Mouse (Mus musculus) adipose tissue, adult 10 weeks (tissue): Measurements from ENCODE around the gene Gm8122. TPM values are rescaled to one million over a fixed set of nuclear protein-coding genes. Genes with fewer than 3 reads are reported as not detected.

Source experiments
- polyA plus RNA-seq: library from polyadenylated mRNA; stranded (reverse); fragments of 350-450 nt; fragmentation: Illumina TruSeq; extraction: RNeasy Lipid Tissue Mini Kit (QIAGEN cat#74804); gene quantifications from one replicate; pipeline ENCODE4 v1.2.3, GENCODE M21; 2014; ENCODE audit warnings: low read depth, low replicate concordance

Gm8122 gene
- not detected for polyA plus RNA-seq

DNA sequence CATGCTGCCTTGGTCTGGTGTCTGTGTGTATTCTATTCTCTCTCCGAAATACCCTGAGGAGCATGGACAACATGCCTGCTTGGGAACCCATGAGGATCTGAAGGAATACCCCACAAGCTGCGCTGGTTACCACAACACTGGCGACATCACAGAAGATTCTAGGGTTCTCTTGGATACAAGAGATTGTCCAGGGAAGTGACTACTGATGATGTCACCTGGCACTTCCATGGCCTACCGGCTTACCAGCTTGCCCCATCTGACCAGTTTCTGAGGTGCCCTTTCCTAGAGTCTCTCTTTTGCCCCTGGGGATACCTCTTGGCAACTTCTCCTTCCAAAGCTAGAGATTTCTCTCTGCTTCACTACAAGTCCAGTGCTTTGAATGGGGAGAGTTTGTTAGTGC is at the start of gene Gm8122:
TSS of gene Gm8122 (minus strand) at position 101 of the 400 bp plus-strand sequence.

DNA sequence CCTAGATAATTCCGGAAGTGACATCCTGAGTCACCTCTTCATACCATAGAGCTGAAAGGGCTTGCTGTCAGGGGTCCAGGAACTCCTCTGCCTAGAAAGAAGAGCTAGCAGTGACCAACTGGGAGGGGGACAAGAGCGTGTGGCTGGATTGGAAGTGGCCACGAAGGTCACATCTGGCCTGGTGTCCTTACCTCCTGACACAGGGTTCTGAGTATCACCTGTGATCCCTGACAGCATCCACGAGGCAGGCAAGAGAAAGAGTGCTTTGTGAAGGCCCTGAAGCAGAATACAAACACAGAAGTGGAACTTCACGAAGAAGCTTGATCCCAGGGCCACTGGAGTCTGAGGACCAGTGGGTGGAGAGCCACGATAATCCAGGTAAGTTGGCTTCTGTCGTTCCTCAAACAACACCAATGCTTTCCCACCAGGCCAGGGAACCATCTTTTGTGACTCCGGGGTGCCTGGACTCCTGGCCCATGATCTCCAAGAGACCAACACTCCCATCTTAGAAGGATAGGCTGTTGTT is 39.9 kb upstream of the Gm8122 start, which contains the start of gene Gm9732:
TSS of gene Gm9732 (plus strand) at position 51 of the 526 bp plus-strand sequence.

DNA sequence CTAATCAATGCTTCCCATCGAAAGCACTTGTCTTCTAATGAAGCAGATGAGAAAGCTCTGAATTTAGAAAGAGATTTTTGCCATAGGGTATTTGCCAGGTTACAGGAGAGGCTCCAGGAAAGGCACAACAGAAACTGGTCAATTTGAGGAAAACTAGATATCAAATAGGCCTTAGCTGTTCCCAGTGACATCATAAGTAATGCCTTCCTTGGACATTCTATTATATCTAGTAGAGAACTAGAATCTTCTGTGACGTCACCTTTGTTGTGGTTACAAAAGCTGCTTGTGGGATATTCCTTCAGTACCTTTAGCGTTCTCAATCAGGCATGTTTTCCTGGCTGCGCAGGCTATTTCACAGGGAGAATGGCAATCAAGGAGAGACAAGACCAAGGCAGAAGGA is 23.2 kb upstream of the Gm8122 start, which contains the start of gene Gm8126:
TSS of gene Gm8126 (plus strand) at position 301 of the 400 bp plus-strand sequence.

Other genes with a start within 250 kb of the Gm8122 start
- gene Gm8082, start 241.7 kb downstream of the Gm8122 start, polyA plus RNA-seq = not detected
- gene Gm10376, start 219.7 kb downstream of the Gm8122 start, polyA plus RNA-seq = not detected
- gene Gm8094, start 158.7 kb downstream of the Gm8122 start, polyA plus RNA-seq = not detected
- not detected for gene Gm8104, start 134.7 kb downstream of the Gm8122 start, polyA plus RNA-seq
- gene Gm7233, start 55.4 kb downstream of the Gm8122 start, polyA plus RNA-seq = not detected
- 1.3 TPM for gene Gm8126, start 23.3 kb upstream of the Gm8122 start, polyA plus RNA-seq
- gene Gm9732, start 39.7 kb upstream of the Gm8122 start, polyA plus RNA-seq = 2.1 TPM
- not detected for gene Gm8127, start 58.5 kb upstream of the Gm8122 start, polyA plus RNA-seq
- gene 1700001F09Rik, start 112.5 kb upstream of the Gm8122 start, polyA plus RNA-seq = 2.6 TPM
- not detected for gene Gm8138, start 181.0 kb upstream of the Gm8122 start, polyA plus RNA-seq